13 mouse cellular contexts compared by ENCODE assay signal in the genomic region with DNA sequence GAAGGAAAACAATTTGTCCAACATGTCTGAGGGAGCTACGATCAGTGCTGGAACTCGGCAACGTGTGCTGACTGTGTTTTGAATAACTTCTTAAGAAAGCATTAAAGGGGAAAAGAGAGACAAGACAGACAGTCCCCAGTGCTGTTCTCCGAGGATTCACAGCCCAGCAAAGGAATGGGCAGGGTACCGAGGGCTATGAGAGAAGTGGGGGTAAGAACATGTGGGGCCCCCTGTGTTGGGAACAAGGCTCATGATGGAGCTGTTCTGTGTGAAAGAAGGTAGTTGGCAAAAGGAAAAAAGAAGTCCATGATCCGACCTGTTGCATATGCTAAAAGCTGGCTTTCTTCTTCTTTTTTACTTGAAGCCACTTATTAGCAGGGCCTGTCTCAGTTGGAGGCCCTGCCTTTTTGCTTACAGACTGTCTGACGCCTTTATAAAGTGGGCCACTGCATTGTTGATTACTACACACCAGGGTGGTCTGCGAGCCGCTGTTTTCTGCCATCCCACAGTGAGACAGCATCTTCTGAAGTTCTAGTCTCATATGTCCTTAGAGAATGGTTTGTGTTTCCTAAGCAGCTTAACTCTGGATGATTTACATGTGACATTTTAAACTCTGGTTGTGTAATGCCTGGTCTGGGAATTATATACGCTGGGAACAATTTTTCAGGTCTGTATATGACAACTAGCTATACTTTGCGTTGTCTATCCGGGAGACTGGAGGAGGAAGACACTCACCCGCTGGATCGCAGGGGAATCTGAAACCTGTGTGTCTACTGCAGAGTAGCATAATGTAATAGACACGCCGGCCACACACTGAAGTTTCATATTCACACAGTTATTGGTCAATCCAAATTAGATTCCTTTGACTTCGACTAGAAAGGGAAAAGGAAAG.
A peak's percentile ranks its signal among the peaks of the same experiment; 100 is the strongest.
DNase-seq lines count a peak whose midpoint lies in the region; ATAC-seq and TF ChIP-seq lines count a peak whose summit lies in the region.
"Had no signal": no experiment of that assay in that cellular context is flagged by ENCODE, and none has a peak within 500 bp of the region (broad histone marks: within the 10 kb centered on the region; RNA-seq: fewer than 3 reads in every experiment).

No protein-coding gene starts in this region.

- WGBS in hindbrain, embryonic 10.5 days = 41% methylated on average over 17 of the region's 17 CpGs
- WGBS in hindbrain, embryonic 14.5 days = 40% methylated on average over 17 of the region's 17 CpGs
- 40% methylated on average over 17 of the region's 17 CpGs for WGBS in embryonic facial prominence, embryonic 12.5 days
- WGBS in intestine, postnatal 0 days = 50% methylated on average over 17 of the region's 17 CpGs
- WGBS in neural tube, embryonic 15.5 days = 43% methylated on average over 17 of the region's 17 CpGs

- ATAC-seq in hindbrain, embryonic 14.5 days (ENCODE audit: low FRiP score) = no peak
- ATAC-seq in embryonic facial prominence, embryonic 12.5 days (ENCODE audit: insufficient number of reproducible peaks, insufficient read depth, low FRiP score, low TSS enrichment) = 0 out of 2 replicates have a peak, but pooled peaks have one; percentile 52
- no peak for ATAC-seq in intestine, postnatal 0 days
- no peak for ATAC-seq in neural tube, embryonic 15.5 days (ENCODE audit: low FRiP score)

- H3K9ac ChIP-seq in hindbrain, embryonic 14.5 days = no peak overlapping the region
- no peak overlapping the region for H3K9ac ChIP-seq in embryonic facial prominence, embryonic 12.5 days
- no peak overlapping the region for H3K9ac ChIP-seq in intestine, postnatal 0 days (ENCODE audit: low read depth, low read length)
- H3K9ac ChIP-seq in neural tube, embryonic 15.5 days (replicated peaks) = no peak overlapping the region
- H3K9ac ChIP-seq: heart, embryonic 15.5 days; kidney, embryonic 15.5 days had no signal

- peak overlapping the region; percentile 62 for H3K27ac ChIP-seq in hindbrain, embryonic 10.5 days
- H3K27ac ChIP-seq in hindbrain, embryonic 14.5 days = no peak overlapping the region
- peak overlapping the region; percentile 67 for H3K27ac ChIP-seq in embryonic facial prominence, embryonic 12.5 days
- H3K27ac ChIP-seq in intestine, postnatal 0 days (ENCODE audit: low read depth, low read length) = 0 out of 2 replicates have a peak overlapping the region, but pooled peaks have one; percentile 42
- H3K27ac ChIP-seq in neural tube, embryonic 15.5 days (replicated peaks) = no peak overlapping the region
- H3K27ac ChIP-seq in left cerebral cortex, adult 2 months = no peak overlapping the region
- H3K27ac ChIP-seq: heart, embryonic 15.5 days; kidney, embryonic 15.5 days had no signal

- TF ChIP-seq CTCF in intestine, postnatal 0 days (IDR thresholded peaks at IDR 0.05; ENCODE audit: low read depth) = no peak
- TF ChIP-seq CTCF in left cerebral cortex, adult 2 months (IDR thresholded peaks at IDR 0.05) = no peak

- H3K9me3 ChIP-seq in hindbrain, embryonic 10.5 days = no peaks in the 10 kb centered on the region
- no peaks in the 10 kb centered on the region for H3K9me3 ChIP-seq in hindbrain, embryonic 14.5 days (ENCODE audit: control insufficient read depth, low read length)
- no peaks in the 10 kb centered on the region for H3K9me3 ChIP-seq in embryonic facial prominence, embryonic 12.5 days
- no peaks in the 10 kb centered on the region for H3K9me3 ChIP-seq in intestine, postnatal 0 days (ENCODE audit: control insufficient read depth)
- no peaks in the 10 kb centered on the region for H3K9me3 ChIP-seq in neural tube, embryonic 15.5 days (replicated peaks)
- H3K9me3 ChIP-seq: heart, embryonic 15.5 days; kidney, embryonic 15.5 days; megakaryocyte, embryonic 14.5 days had no signal

- no peak overlapping the region; the same call in 1 of the 2 replicates for H3K4me2 ChIP-seq in hindbrain, embryonic 14.5 days (replicated peaks)
- no peak overlapping the region for H3K4me2 ChIP-seq in embryonic facial prominence, embryonic 12.5 days (replicated peaks)
- 0 out of 2 replicates have a peak overlapping the region, but pooled peaks have one; percentile 7 for H3K4me2 ChIP-seq in intestine, postnatal 0 days (replicated peaks; ENCODE audit: low read depth)
- H3K4me2 ChIP-seq in neural tube, embryonic 15.5 days = peak overlapping the region; percentile 15; the same call in 1 of the 2 replicates
- H3K4me2 ChIP-seq: heart, embryonic 15.5 days; kidney, embryonic 15.5 days had no signal

- H3K27me3 ChIP-seq in hindbrain, embryonic 10.5 days (ENCODE audit: insufficient read depth, poor library complexity, severe bottlenecking) = no peaks in the 10 kb centered on the region
- H3K27me3 ChIP-seq in hindbrain, embryonic 14.5 days (ENCODE audit: control insufficient read depth, insufficient read depth, low read length) = no peaks in the 10 kb centered on the region
- H3K27me3 ChIP-seq in embryonic facial prominence, embryonic 12.5 days = no peaks in the 10 kb centered on the region
- H3K27me3 ChIP-seq in intestine, postnatal 0 days (replicated peaks; ENCODE audit: control insufficient read depth, insufficient read depth, low read length) = no peaks in the 10 kb centered on the region
- no peaks in the 10 kb centered on the region for H3K27me3 ChIP-seq in neural tube, embryonic 15.5 days (replicated peaks)
- H3K27me3 ChIP-seq: heart, embryonic 15.5 days; kidney, embryonic 15.5 days; megakaryocyte, embryonic 14.5 days had no signal

- H3K4me1 ChIP-seq in hindbrain, embryonic 10.5 days (replicated peaks) = peaks cover 13% of the 10 kb centered on the region
- peaks cover 9% of the 10 kb centered on the region; the same call in 1 of the 2 replicates for H3K4me1 ChIP-seq in hindbrain, embryonic 14.5 days (replicated peaks; ENCODE audit: control insufficient read depth, insufficient read depth, low read length)
- H3K4me1 ChIP-seq in embryonic facial prominence, embryonic 12.5 days = 0 out of 2 replicates have a peak, but pooled peaks cover 6% of the 10 kb centered on the region
- H3K4me1 ChIP-seq in intestine, postnatal 0 days (replicated peaks; ENCODE audit: control insufficient read depth, insufficient read depth, low read length) = no peaks in the 10 kb centered on the region
- no peaks in the 10 kb centered on the region for H3K4me1 ChIP-seq in neural tube, embryonic 15.5 days
- H3K4me1 ChIP-seq: heart, embryonic 15.5 days; megakaryocyte, embryonic 14.5 days had no signal

- intact Hi-C loops in left cerebral cortex, adult 2 months (cut with DNase I) = no loop called here
- intact Hi-C loops in left cerebral cortex, postnatal 14 days (cut with DNase I) = no loop called here

- no peaks in the 10 kb centered on the region for H3K36me3 ChIP-seq in hindbrain, embryonic 10.5 days
- no peaks in the 10 kb centered on the region for H3K36me3 ChIP-seq in hindbrain, embryonic 14.5 days (replicated peaks; ENCODE audit: control insufficient read depth, insufficient read depth)
- no peaks in the 10 kb centered on the region for H3K36me3 ChIP-seq in embryonic facial prominence, embryonic 12.5 days
- H3K36me3 ChIP-seq in intestine, postnatal 0 days (ENCODE audit: control insufficient read depth, insufficient read depth) = no peaks in the 10 kb centered on the region
- H3K36me3 ChIP-seq in neural tube, embryonic 15.5 days = no peaks in the 10 kb centered on the region
- H3K36me3 ChIP-seq: heart, embryonic 15.5 days; kidney, embryonic 15.5 days had no signal

- no peak overlapping the region for H3K4me3 ChIP-seq in hindbrain, embryonic 10.5 days
- no peak overlapping the region for H3K4me3 ChIP-seq in hindbrain, embryonic 14.5 days (replicated peaks; ENCODE audit: low read length)
- no peak overlapping the region for H3K4me3 ChIP-seq in embryonic facial prominence, embryonic 12.5 days
- H3K4me3 ChIP-seq in intestine, postnatal 0 days (ENCODE audit: low read depth, low read length) = no peak overlapping the region
- H3K4me3 ChIP-seq in neural tube, embryonic 15.5 days (replicated peaks) = no peak overlapping the region
- no peak overlapping the region for H3K4me3 ChIP-seq in left cerebral cortex, adult 2 months
- H3K4me3 ChIP-seq: heart, embryonic 15.5 days; kidney, embryonic 15.5 days; megakaryocyte, embryonic 14.5 days had no signal

- DNase-seq in hindbrain, embryonic 10.5 days (ENCODE audit: low spot score) = peak; percentile 20
- no peak for DNase-seq in hindbrain, embryonic 14.5 days (ENCODE audit: low spot score)
- DNase-seq in spleen, adult 12 weeks (ENCODE audit: low spot score) = no peak
- DNase-seq in left cerebral cortex, adult 2 months (ENCODE audit: extremely low spot score in 1 of 2, low spot score in 2 of 2) = no peak
- no peak for DNase-seq in left cerebral cortex, postnatal 14 days (ENCODE audit: low spot score in 2 of 2)
- DNase-seq: adrenal gland, postnatal 36 days; cerebellum, adult 9-11 months had no signal

Comparison
In these comparisons a context has a peak if more than half of its experiments do, and no peak if none do; other contexts are left out.
1. H3K27ac ChIP-seq: peak in hindbrain, embryonic 10.5 days (single experiment), embryonic facial prominence, embryonic 12.5 days (single experiment) and intestine, postnatal 0 days (single experiment); none in hindbrain, embryonic 14.5 days (single experiment), neural tube, embryonic 15.5 days (single experiment) and left cerebral cortex, adult 2 months (single experiment).
2. H3K4me2 ChIP-seq: peak in intestine, postnatal 0 days (single experiment) and neural tube, embryonic 15.5 days (single experiment); none in hindbrain, embryonic 14.5 days (single experiment) and embryonic facial prominence, embryonic 12.5 days (single experiment).